In genomic region chr1:165722531-165723123, GRCm38 (mm10) we compare ENCODE assay signal across 16 mouse cellular contexts.
"Had no signal": no experiment of that assay in that cellular context is flagged by ENCODE, and none has a peak within 500 bp of the region (broad histone marks: within the 10 kb centered on the region; RNA-seq: fewer than 3 reads in every experiment).

No protein-coding gene starts in this region.

- H3K4me2 ChIP-seq: limb, embryonic 15.5 days; liver, embryonic 13.5 days; lung, embryonic 15.5 days; neural tube, embryonic 12.5 days had no signal

- H3K27me3 ChIP-seq: limb, embryonic 15.5 days; liver, embryonic 13.5 days; lung, embryonic 15.5 days; neural tube, embryonic 12.5 days had no signal

- H3K9ac ChIP-seq: limb, embryonic 15.5 days; liver, embryonic 13.5 days; liver, postnatal 0 days; lung, embryonic 15.5 days; neural tube, embryonic 12.5 days had no signal

- H3K4me1 ChIP-seq: neural tube, embryonic 12.5 days had no signal

- DNase-seq: kidney, adult 18-20 months; kidney, postnatal 14 days; liver, embryonic 13.5 days; liver, postnatal 0 days; lung, postnatal 14 days; midbrain, embryonic 14.5 days; retina, postnatal 1 day; right cerebral cortex, postnatal 4 days; spleen, adult 18-20 months; thymus, adult 18-20 months; thymus, postnatal 25 days had no signal

- H3K4me3 ChIP-seq: limb, embryonic 15.5 days; liver, embryonic 13.5 days; lung, embryonic 15.5 days; myocyte; neural tube, embryonic 12.5 days had no signal

- H3K36me3 ChIP-seq: limb, embryonic 15.5 days; liver, embryonic 13.5 days; lung, embryonic 15.5 days; neural tube, embryonic 12.5 days had no signal

- ATAC-seq: liver, postnatal 0 days had no signal

- H3K27ac ChIP-seq: limb, embryonic 15.5 days; liver, embryonic 13.5 days; lung, embryonic 15.5 days; macrophage; neural tube, embryonic 12.5 days had no signal

- H3K9me3 ChIP-seq: limb, embryonic 15.5 days; liver, embryonic 13.5 days; lung, embryonic 15.5 days; neural tube, embryonic 12.5 days had no signal
